Mouse (Mus musculus) spleen, adult 2 months (tissue): Measurements from ENCODE around the gene Ntng2. TPM values are rescaled to one million over a fixed set of nuclear protein-coding genes. Genes with fewer than 3 reads are reported as not detected.

Experiments
- DNase-seq, 2 experiments: peaks; one replicate each; pipeline versions ENCODE4 v3.0.0 to v3.0.0-alpha.2; 2012 to 2021; ENCODE audit warnings: low spot score in 2 of 2, low read depth in 1 of 2
- H3K27ac ChIP-seq: fragments of 200-500 bp; 2 replicates; pipeline ENCODE4 v1.5.1; 2012; ENCODE audit warnings: low read length, inconsistent platforms; ENCODE audit not compliant: insufficient read depth
- H3K27me3 ChIP-seq: fragments of 200-500 bp; 2 replicates; pipeline ENCODE4 v1.6.1; 2012; ENCODE audit warnings: mild to moderate bottlenecking, moderate library complexity, low read length, inconsistent platforms; ENCODE audit not compliant: control insufficient read depth, insufficient read depth
- H3K36me3 ChIP-seq: fragments of 200-500 bp; 2 replicates; pipeline ENCODE4 v1.6.1; 2012; ENCODE audit warnings: mild to moderate bottlenecking, low read length, inconsistent platforms; ENCODE audit not compliant: control insufficient read depth, insufficient read depth
- H3K4me1 ChIP-seq: fragments of 200-500 bp; 2 replicates; pipeline ENCODE4 v1.6.1; 2011; ENCODE audit warnings: inconsistent platforms; ENCODE audit not compliant: control insufficient read depth, insufficient read depth, insufficient read length
- H3K4me3 ChIP-seq: fragments of 200-500 bp; 2 replicates; pipeline ENCODE4 v1.5.1; 2011; ENCODE audit warnings: mild to moderate bottlenecking, inconsistent platforms; ENCODE audit not compliant: insufficient read depth, insufficient read length; ENCODE audit errors: extremely low read depth
- CTCF ChIP-seq: fragments of 200-500 bp; IDR thresholded peaks from 2 replicates; pipeline ENCODE4 v1.5.1; 2011; ENCODE audit warnings: mild to moderate bottlenecking, inconsistent platforms; ENCODE audit not compliant: insufficient read depth, insufficient read length, insufficient replicate concordance; ENCODE audit errors: extremely low read depth
- POLR2A ChIP-seq: fragments of 200-500 bp; IDR thresholded peaks from 2 replicates; pipeline ENCODE4 v1.6.1; 2011; ENCODE audit warnings: low read depth, low read length, inconsistent platforms
- WGBS: fragments of 180-500 bp; shearing (Covaris S2); methylation state at CpG from one replicate; pipeline ENCODE4 v1.1.7; 2018; 5-methylcytosine and 5-hydroxymethylcytosine counted together
- polyA plus RNA-seq: library from polyadenylated mRNA; depleted of rRNA; stranded (reverse); fragments of >200 nt; gene quantifications from 2 replicates; pipeline ENCODE4 v1.2.3, GENCODE M21; 2012; rRNA removed

Gene Ntng2
- polyA plus RNA-seq, 1 experiment, result 40.6 TPM

DNA sequence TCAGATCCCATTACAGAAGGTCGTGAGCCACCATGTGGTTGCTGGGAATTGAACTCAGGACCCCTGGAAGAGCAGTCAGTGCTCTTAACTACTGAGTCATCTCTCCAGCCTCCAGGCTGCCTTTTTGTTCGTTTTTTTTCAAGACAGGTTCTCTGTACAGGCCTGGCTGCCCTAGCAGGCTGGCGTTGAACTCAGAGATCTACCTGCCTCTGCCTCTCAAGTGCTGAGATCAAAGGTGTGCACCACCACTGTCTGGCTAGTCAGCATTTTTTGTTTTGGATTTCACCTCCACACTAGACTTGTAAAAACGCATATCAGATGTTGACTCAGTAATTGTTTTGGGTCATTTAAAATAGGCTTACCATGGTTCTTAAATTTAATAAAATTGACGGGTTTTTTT, 84.7 kb downstream of the Ntng2 start:
- no peak overlapping the region for H3K4me3 ChIP-seq
- no peak overlapping the region for H3K27ac ChIP-seq
- H3K27me3 ChIP-seq, result no peaks in the 10 kb centered on the region
- TF ChIP-seq CTCF (no peak), POLR2A (no peak)
- DNase-seq, result no peak
- no peaks in the 10 kb centered on the region for H3K4me1 ChIP-seq
- peaks cover 39% of the 10 kb centered on the region for H3K36me3 ChIP-seq
- WGBS, result 92% methylated on average over 5 of the region's 5 CpGs

GRCm38 (mm10) chr2:29151941-29152340, 100.9 kb downstream of the Ntng2 start:
- no peak for DNase-seq
- TF ChIP-seq POLR2A (no peak), CTCF (no peak)
- peaks cover 52% of the 10 kb centered on the region for H3K36me3 ChIP-seq
- no peaks in the 10 kb centered on the region for H3K27me3 ChIP-seq
- WGBS, result 91% methylated on average over 2 of the region's 2 CpGs
- H3K27ac ChIP-seq, result no peak overlapping the region
- no peaks in the 10 kb centered on the region for H3K4me1 ChIP-seq
- no peak overlapping the region for H3K4me3 ChIP-seq

Other genes starting within 250 kb of the Ntng2 start
- 0.08 and 0.29 TPM in 2 replicates for gene Cfap77, start 197.9 kb downstream of the Ntng2 start, polyA plus RNA-seq
- 5.2 and 7.2 TPM in 2 replicates for gene Ttf1, start 192.7 kb downstream of the Ntng2 start, polyA plus RNA-seq
- gene Setx, start 128.8 kb downstream of the Ntng2 start, polyA plus RNA-seq, result 6.6 and 7.2 TPM in 2 replicates
- gene Med27, start 93.8 kb upstream of the Ntng2 start, polyA plus RNA-seq, result 27.6 and 33.9 TPM in 2 replicates